Mouse (Mus musculus) adrenal gland, adult (tissue): ENCODE results near the gene Stoml1.
A peak's percentile ranks its signal among the peaks of the same experiment; 100 is the strongest.
"Not testable (repeated sequence)": the region's sequence is repeated elsewhere in the genome, so short reads cannot be mapped to it uniquely, and the experiment has no call there.

Source experiments
- DNase-seq, 2 experiments: peaks; one replicate each; pipeline ENCODE4 v3.0.0; 2022 to 2023; ENCODE audit warnings: low spot score in 1 of 2; ENCODE audit not compliant: inconsistent age in 2 of 2

The Stoml1 gene

DNA sequence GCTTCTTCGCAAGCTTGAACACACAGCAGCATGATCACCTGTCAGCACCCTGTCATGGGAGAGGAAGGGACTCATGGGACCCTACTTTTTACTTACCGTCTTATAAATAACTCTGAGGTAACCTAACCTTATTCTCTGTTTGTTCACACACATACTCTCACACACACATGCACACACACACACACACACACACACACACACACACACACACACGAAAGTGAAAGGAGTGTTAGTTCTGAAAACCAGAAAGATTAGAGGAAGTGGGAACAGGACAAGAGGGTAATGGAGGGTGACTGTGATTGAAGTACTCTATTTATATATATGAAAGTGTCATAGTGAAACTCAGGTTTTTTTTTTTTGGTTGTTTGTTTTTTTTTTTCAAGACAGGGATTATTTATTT, 18.1 kb downstream of the Stoml1 start:
- DNase-seq, result no peak

- DNase-seq, result not testable (repeated sequence)
Measured at GRCm38 (mm10) chr9:58271551-58271950, 18.6 kb downstream of the Stoml1 start.

DNA sequence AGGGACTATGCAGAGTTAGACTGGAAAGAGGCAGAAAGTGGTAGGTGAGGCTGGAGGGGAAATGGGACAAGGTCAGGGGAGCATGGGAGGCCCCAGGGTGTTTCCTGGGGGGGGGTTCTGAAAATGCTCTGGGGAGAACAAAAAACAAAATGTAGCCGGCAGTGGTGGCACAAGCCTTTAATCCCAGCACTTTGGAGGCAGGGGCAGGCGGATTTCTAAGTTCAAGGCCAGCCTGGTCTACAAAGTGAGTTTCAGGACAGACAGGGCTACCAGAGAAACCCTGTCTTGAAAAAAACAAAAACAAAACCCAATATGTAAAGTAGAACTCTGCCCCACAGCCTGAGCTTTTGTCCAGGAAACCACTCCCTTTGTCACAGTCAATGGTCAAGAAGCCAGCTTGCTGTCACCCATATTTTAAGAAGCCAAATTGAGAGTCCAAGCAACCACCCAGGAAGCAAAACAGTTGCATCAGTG, 19.1 kb downstream of the Stoml1 start:
- DNase-seq, result peak in 1 of 2 experiments; percentile 59

DNA sequence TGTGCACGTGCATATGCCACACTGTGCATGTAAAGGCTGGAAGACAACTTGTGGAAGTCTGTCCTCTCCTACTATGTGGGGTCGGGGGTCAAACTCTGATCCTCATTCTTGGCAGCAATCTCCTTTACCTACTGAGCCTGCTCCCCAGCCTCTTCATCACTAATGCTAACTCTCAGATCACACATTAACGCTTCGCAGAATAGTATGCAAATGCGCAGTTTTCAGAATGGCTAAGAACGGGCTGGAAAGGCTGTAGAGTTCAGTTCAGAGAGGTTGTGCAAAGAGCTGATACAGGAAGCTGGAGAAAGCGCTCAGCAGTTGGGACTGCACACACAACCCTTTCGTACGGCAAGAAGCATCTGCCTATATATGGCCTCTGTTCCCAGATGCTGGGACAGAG, 19.9 kb downstream of the Stoml1 start:
- no peak for DNase-seq

DNA sequence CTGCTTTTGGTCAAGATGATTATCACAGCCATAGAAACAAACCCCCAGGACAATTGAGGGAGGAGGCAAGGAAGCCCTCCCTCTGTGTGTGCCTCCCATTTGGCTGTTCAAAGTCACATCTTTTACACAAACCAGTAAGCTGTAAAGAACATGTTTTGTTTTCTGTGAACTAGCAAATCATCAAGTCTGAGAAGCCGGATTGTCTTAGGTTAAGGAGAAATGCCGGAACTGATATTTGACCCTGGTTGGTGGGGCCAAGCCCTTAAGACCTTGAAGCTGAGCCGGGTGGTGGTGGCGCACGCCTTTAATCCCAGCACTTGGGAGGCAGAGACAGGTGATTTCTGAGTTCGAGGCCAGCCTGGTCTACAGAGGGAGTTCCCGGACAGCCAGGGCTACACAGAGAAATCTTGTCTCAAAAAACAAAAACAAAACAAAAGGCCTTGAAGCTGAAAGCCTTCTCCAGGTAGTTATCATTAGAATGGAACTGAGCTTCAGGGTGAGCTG, 21.2 kb downstream of the Stoml1 start:
- DNase-seq, result no peak

DNA sequence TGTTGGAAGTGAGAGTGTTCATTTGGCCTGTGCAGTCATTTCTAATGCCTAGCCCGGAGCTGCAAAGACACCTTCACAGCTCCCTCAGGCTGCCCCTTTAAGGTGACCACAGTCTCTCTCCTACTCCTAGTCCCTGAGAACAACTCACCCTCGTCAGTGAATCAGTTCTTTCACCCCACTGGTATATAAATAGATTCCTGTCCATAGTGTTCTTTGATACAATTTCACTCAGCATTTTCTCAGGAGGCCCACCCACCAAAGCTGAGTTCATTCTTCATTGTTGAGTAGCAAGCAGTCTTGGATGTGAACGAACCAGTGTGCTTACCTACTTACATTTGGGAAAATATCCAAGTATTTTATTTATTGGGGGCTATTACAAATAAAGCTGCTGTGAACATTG, 21.7 kb downstream of the Stoml1 start:
- DNase-seq, result peak in 1 of 2 experiments; percentile 40

DNA sequence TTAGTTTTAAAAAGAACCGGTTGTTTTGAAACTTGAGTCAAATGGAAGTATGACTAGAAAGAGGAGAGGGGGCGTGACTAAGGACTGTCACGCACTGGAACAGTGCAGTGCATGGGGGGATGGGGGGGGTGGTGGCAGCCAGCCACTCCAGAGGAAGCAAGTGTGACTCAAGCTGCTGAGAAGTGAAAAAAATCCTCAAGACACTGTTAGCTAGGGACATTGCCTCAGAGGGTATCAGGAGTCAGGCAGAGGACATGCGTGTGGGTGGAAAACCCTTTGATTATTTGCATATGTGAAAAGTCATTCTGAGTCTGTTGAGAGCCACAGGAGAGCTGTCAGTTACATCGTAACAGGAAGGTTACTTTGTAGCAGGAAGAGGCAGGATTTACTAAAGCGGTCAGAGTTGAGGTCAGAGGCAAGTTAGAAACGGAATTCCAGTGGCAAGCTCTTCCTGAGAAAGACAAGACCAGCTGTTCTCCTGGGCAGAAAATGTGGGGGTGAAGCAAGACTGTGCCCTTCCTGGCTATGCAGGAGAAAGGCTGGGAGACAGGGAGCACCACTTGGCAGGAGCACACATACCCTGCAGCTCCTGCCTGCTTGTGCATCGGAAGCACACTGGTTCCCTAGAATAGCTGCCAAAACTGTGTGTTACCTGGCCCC, 22.3 kb downstream of the Stoml1 start:
- DNase-seq, result peak; percentile 51 to 80

GRCm38 (mm10) chr9:58275797-58276196, 22.8 kb downstream of the Stoml1 start:
- no peak for DNase-seq

DNA sequence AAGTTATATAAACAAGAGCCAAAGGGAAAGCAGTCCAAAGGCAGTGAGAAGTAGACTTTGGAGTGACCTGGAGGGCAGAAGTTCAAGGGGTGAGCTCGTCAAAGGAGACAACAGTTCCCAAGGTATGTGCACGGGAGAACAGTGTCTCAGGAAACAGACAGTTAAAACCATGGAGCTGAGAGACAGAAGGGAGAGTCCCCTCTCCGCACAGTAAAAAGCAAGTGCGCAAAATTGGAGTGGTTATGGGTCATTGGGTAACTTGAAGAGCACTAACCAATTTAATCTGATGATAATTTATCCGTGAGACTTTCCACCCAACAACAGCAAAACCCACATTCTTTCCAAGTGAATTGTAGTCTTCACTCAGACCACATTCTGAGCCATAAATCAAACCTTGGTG, 23.4 kb downstream of the Stoml1 start:
- no peak for DNase-seq

DNA sequence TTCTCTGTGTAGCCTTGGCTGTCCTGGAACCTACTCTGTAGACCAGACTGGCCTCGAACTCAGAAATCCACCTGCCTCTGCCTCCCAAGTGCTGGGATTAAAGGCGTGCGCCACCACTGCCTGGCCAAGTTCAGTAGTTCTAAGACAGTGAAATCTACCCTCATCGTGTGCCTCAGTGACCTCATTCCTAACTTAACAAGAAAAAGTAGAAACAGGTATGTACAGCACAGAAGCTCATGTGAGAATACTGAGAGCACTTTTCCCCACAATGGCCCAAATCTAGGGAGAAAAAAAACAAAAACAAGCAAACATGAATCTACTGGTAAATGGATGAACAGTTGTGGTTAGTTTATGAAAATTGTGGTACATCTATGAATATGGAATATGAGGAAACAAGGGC, 25.3 kb downstream of the Stoml1 start:
- no peak for DNase-seq

- no peak for DNase-seq
Measured at GRCm38 (mm10) chr9:58278821-58279723, 26.1 kb downstream of the Stoml1 start.

DNA sequence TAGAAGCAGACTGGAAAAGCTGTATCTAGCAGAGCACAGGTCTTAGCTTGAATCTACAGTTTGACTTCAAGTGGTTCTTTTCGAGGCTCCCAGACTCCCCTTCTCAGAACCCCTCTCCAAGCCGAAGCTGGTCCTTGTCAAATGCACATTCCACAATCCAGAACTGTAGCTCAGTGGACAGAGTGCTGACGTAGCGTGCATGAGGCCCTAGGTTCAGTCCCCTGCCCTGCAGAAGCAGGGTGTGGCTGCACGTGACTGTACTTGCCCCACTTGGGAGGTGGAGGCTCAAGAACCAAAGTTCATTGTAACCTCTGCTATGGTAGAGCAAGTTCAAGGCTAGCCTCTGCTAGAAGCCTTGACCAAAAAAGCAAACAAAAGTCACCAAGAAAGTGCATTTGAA, 26.8 kb downstream of the Stoml1 start:
- DNase-seq, result no peak

DNA sequence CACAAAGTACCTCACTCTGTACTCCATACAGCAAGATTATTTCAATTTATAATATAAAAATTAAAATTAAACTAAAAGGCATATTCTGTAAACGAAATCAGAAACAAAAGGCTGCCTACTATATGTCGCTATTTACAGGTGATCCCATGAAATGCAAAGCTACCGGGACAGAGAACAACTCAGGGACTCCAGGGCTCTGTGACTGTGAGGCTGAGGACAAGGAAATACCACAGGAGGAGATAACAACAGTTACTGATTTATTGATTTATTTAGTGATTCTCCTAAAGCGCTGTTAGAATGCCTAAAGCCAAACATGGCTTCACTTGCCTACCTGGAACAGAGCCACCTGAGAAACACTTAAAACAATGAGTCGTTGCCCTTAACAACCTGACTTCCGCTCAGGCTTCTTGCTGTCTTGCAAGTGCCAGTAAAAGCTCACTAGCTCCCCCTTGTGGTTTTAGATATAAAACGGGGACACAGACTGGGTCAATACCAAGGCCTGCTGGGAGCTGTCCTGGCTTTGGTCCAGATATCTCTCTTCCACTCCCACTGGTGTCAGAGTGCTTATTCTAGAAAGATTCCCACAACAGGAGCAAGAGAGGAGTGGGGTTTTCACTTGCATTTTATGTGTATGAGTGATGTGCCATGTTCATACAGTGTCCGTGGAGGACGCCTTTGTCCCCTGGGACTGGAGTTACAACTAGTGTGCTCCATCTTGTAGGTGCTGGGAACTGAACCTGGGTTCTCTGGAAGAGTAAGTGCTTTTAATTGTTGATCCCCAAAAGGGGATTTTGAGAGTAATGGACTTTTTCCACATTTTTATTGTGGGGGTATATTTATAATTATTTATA, 27.5 kb downstream of the Stoml1 start:
- DNase-seq, result peak; percentile 67 to 93

GRCm38 (mm10) chr9:58281597-58281996, 28.6 kb downstream of the Stoml1 start:
- DNase-seq, result peak; percentile 30 to 75

DNA sequence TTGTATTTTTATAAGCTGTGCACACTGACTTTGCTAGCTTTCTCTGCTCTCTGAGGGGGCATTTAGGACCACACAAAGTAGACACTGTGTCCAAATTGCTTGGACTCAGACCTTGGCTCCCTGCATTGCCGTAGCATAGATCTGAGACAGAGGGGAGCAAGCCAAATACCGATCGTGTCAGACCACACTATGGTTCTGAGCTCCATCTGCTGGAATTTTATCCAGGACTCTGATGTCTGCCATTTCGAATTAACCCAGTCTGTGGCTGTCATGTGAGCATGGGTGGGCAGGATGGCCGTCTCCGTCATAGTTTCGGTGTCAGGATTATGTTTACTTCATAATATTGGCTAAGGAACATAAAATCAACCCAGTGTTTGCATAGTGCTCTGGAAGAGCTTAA, 30.5 kb downstream of the Stoml1 start:
- no peak for DNase-seq

- peak in 1 of 2 experiments; percentile 29 for DNase-seq
Measured at GRCm38 (mm10) chr9:58289090-58289489, 36.1 kb downstream of the Stoml1 start.

- no peak for DNase-seq
Measured at GRCm38 (mm10) chr9:58289901-58290300, 36.9 kb downstream of the Stoml1 start.

GRCm38 (mm10) chr9:58294527-58294926, 41.6 kb downstream of the Stoml1 start:
- DNase-seq, result no peak

GRCm38 (mm10) chr9:58295345-58295744, 42.4 kb downstream of the Stoml1 start:
- no peak for DNase-seq

GRCm38 (mm10) chr9:58295766-58296361, 42.9 kb downstream of the Stoml1 start:
- DNase-seq, result no peak

GRCm38 (mm10) chr9:58297065-58297464, 44.1 kb downstream of the Stoml1 start:
- DNase-seq, result no peak
